Mouse (Mus musculus): Measurements from ENCODE around the gene Rfwd3.
"Not testable (repeated sequence)": the region's sequence is repeated elsewhere in the genome, so short reads cannot be mapped to it uniquely, and the experiment has no call there.

Rfwd3 gene

DNA sequence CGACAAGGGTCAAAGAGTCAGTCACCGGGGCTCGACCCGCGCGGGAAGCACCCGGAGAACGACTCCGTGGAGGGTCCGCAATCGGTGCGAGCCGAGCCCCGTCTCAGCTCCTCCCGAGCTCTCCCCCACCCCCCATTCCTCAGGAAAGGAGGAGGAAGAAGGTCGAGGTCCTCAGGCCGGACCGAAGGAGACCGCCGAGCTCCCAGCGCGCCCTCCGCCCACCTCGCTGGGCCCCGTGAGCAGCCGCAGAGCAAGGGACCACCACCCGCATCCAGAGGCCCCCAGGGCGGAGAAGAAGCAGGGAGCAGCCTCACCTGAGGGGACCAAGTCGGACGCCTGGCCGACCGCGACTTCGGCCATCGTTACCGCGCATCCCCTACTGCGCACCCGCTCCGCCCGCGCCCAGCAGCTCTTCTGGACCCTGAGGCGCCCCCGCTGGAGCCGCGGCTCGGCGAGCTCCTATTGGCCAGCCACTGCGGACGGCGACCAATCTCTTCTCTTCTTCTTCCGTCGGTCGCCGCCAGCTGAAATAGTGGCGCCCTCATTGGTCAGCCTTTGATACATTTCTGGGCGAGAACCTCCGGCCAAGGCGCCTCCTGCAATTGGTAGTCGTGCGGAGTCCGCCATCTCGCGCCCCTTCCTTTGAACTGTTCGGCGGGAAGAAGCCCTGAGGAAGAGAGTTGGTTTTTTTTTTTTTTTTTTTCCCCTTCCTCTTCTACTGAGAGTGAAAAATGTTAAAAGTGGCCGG is at the start of gene Rfwd3:
Gene Rfwd3 (minus strand): TSS at position 402 of the 748 bp plus-strand sequence.
- peak; percentile 95 to 97 for DNase-seq (ENCODE audit: low spot score in 2 of 2)

DNA sequence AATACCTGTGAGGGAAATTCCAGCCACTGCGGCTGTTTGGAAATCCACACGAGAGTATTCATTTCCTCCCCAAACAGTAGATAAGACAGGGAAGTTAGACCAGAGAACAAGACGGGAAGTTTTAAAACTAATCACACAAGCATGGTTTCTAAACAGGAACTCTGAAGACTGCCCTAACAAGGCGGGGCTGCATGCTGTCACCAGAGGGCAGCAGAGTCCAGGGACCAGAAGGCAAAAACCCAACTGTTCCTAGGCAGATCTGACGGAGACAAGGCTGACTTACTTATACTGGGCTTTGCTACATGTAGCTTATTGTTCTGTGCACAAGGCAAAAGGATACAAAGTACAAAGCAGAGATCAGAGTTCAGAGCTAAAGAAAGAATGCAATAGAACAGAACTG is 43.2 kb upstream of the Rfwd3 start:
- peak; percentile 55 to 71 for DNase-seq (ENCODE audit: low spot score in 2 of 2)

DNA sequence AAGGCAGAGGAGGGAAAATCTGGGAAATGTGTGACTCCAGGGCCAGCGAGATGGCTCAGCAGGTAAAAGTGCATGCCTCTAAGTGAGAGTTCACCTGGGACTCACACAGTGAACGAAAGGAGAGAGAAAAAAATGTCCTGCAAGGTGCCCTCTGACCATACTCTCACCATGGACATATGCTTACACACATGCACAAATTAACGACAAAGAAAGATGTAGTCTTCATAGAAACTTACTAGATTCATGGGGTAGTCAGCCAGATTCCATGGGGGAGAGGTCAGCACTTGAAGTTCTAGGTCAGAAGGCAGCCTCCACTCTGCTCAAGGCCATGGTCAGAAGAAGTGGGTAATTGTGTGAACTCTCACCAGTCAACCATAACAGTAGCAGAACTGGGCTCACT is 40.2 kb upstream of the Rfwd3 start:
- no peak for DNase-seq (ENCODE audit: low spot score in 2 of 2)

DNA sequence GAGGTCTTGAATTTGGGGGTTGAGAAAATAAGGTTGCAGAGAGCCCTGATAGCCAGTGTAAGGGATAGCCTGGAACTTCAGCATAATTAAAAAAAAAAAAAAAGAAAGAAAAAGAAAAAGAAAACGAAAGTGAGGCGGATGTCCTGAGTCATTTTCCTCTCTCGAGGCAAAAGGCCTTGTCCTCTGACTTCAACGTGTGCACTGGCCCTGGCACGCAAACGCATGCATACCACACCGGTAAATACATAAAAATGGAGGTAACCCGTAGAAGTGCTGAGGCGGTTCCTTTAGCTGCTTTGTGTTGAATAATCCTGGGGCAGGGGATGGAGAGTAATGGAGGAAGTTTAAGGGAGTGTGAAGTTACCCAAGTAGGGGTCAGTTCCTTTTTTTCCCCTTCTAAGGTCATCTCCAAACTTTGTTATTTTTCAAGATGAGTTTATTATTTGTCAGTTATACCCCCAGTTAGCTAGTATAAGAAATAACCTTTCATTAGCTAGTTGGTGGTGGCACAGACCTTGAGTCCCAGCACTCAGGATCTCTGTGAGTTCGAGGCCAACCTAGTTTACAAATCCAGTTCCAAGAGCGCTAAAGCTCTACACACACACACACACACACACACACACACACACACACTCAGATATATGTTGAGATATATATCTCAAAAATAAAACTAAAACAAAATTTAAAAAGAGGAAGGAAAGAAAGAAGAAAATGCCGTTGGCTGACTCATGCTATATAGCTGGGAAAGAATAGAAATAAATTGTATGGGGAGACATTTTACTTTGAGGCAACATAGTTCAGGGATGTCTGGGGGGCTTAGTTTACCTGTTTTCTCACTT is 38.6 kb upstream of the Rfwd3 start:
- peak; percentile 5 for DNase-seq (ENCODE audit: low spot score in 2 of 2)

DNA sequence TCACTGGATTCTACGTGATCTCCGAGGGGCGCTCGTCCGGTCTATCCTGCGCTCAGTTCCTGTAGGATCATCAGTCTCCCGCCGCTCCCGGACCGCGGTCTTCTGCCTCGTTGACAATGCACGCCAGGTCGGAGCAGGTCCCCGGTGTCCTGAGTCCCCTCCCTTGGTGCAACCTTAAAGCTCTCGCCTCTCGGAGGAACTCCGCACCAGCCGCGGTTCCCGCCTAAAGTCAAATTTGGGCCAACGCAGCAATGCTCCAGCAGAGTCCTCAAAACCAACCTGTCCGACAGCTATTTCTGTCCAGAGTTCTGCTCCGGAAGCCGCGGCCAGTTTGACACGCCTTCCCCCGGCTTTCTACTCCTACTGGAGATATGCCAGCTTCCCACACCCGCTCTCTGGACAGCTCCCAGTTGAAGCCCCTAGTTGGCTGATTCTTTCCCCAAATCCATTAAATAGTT is 37.9 kb upstream of the Rfwd3 start, which contains the start of gene Mlkl:
Gene Mlkl (minus strand): TSS at position 288 of the 458 bp plus-strand sequence.
- DNase-seq (ENCODE audit: low spot score in 2 of 2), result peak; percentile 18 to 19

DNA sequence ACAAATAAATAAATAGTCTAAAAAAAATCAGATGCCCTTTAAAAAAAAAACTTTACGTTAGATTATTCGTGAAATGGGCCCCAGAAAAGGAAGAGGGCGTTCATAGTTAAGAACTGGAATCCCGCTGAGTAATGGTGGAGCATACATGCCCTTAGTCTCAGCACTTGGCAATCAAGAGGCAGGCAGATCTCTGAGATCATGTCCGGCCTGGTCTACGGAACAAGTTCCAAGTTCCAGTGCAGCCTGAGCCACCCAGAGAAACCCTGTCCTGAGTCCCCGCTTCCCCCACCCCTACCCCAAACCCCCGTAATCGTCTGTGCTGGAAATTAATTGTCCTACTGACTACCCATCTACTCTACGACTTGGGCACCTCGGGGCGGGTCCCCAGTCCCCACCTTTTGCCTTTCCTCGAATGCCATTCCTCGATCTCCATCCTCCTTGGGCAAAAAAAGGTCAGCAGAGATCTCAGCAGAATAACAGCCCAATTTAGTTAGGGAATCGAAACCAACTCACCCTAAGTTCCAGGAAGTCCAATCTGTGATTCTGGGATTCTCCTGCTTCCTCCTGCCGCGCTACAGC is 37.4 kb upstream of the Rfwd3 start:
- no peak for DNase-seq (ENCODE audit: low spot score in 2 of 2)

- DNase-seq (ENCODE audit: low spot score in 2 of 2), result no peak
These were observed 36.7 kb upstream of the Rfwd3 start for GRCm38 (mm10) chr8:111336692-111337091.

- no peak for DNase-seq (ENCODE audit: low spot score in 2 of 2)
These were observed 25.3 kb upstream of the Rfwd3 start for GRCm38 (mm10) chr8:111325222-111325790.

DNA sequence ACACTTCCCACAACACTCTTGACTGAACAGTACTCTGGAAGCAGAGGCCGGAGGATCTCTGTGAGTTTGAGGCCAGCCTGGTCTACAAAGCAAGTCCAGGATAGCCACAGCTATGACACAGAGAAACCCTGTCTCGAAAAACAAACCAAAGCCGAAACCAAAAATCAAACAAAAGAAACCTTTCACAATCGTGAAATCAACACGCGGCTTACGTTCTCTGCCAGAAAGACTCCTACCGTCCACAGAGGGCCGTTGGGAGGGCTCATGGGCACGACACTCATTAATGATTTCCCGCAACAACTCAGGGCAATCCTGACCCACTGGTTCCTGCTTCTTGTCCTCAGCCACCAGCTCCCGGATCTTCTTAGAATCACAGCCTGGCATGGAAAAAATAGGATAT is 14.7 kb upstream of the Rfwd3 start:
- DNase-seq (ENCODE audit: low spot score in 2 of 2), result no peak

GRCm38 (mm10) chr8:111313961-111314360 is 13.9 kb upstream of the Rfwd3 start:
- DNase-seq (ENCODE audit: low spot score in 2 of 2), result not testable (repeated sequence)

- DNase-seq (ENCODE audit: low spot score in 2 of 2), result peak in 1 of 2 experiments; percentile 1
These were observed 12.7 kb upstream of the Rfwd3 start for GRCm38 (mm10) chr8:111312758-111313162.

DNA sequence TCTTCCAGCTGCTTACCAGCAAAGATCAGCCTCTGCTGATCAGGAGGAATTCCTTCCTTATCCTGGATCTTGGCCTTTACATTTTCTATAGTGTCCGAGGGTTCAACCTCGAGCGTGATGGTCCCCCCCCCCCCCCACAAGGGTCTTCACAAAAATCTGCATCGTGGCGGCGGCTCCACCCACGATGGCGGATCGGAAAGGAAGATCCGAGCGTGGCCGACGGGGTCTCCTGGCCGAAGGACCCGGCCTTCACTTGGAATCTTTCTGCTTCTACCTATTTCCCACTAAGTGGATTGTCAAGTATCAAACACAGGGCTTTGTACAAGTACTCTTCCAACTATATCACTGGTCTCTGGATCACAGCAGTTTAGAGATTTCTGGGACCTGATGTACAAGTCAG is 10.0 kb upstream of the Rfwd3 start:
- DNase-seq (ENCODE audit: low spot score in 2 of 2), result not testable (repeated sequence)

DNA sequence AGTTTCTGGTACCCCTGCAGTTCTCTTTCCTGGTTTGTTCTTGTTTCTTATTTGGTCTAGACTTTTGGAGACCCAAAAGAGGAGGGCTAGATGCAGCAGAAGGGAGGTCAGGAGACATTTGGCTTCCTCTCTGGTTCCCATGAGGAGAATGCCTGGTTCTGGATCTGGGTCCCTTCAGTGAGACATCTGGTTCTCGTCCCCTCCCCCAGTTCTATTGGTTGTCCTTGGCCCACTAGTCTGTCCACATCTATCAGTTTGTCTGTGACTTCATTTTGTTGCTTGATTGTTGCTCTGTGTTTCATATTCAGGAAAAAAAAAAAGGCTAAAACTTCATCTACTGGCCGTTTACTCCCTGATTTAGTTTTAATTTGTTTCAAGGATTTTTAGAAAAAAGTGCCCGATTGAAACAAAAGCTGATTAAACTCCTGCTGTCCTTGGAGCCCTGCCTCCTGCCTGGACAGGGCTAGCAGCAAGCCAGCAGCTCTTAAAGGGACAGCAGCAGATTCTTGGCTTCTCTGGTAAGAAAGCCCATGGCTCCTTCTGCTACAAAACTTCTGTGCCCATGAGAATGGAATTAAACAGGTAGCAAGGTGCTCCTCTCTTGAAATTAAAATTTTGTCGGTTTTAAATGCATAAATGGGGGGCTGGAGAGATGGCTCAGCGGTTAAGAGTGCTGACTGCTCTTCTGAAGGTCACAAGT is 5.2 kb upstream of the Rfwd3 start:
- no peak for DNase-seq (ENCODE audit: low spot score in 2 of 2)

DNA sequence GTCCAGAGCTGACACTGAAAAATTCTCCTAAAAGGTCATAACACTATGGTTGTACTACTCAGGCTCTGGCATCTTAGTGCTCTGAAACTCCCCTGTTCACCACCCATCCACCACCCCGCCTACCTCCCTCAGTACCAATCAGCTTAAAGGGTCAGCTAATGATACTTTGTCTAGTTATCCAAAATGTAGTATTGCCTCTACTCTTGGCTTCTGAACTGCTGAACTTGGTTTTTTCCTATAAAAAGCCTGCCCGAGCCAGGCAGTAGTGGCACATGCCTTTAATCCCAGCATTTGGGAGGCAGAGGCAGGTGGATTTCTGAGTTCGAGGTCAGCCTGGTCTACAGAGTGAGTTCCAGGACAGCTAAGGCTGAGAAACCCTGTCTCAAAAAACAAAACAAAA is 4.3 kb upstream of the Rfwd3 start:
- DNase-seq (ENCODE audit: low spot score in 2 of 2), result no peak

DNA sequence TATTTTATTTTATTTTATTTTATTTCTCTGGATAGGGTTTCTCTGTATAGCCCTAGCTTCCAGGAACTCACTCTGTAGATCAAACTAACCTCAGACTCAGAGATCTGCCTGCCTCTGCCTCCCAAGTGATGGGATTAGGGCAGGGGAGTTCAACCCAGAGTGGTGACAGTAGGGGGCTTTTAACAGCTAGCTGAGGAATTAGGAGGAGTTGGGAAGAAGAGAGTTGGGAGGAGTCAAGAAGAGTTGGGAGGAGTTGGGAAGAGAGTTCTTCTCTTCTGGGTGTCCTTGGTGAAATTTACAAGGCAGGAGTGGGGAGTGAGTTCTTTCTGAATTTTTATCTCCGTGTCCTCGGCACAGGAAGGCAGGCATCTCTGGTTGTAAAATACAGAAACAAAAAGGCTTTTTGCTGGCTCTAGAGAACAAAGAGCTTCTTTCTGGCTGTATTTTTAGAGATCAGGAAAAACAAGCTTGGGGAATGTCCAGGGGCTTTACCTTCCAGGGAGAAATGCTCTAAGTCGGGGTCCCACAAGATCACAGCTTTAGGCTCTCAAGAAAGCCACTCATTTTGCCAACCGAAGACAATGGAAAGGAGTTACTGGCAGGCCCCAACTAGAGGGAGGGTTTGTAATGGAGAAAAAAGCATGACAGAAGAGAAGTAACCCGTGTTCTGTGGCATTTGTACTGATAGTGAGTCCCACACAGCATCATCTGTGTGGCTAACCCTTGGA is 3.2 kb upstream of the Rfwd3 start:
- DNase-seq (ENCODE audit: low spot score in 2 of 2), result not testable (repeated sequence)

GRCm38 (mm10) chr8:111300597-111301546 is 850 bp upstream of the Rfwd3 start:
- DNase-seq (ENCODE audit: low spot score in 2 of 2), result no peak

DNA sequence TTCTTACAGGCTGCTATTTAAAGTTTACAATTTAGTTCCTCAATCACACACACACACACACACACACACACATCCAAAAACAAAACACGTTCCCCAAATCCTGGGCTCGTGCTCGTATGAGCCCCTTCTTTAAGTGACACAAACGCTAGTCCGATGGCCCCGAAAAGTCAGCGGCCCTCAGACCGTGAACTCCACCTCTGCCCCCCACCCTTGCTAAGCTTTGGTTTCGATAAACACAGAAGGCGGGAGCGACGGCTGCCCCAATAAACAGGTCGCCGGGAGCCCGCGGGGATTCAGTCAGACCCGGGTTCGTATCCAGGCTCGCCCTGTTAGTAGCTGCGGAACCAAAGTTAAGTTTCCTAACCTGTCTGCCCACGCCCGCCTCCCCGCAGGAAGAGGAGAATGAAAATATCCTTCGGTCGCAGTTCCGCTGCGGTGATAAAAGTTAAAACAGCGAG is 630 bp downstream of the Rfwd3 start:
- peak; percentile 62 to 70 for DNase-seq (ENCODE audit: low spot score in 2 of 2)

GRCm38 (mm10) chr8:111298011-111298410 is 2.0 kb downstream of the Rfwd3 start:
- no peak for DNase-seq (ENCODE audit: low spot score in 2 of 2)

- DNase-seq (ENCODE audit: low spot score in 2 of 2), result no peak
These were observed 8.3 kb downstream of the Rfwd3 start for GRCm38 (mm10) chr8:111291733-111292132.

Measured in natural killer cell, adult 2 months (primary cell).